ENCODE assay signal across 16 mouse cellular contexts in genomic region chr2:147647506-147647905, GRCm38 (mm10).
DNase-seq lines count a peak whose midpoint lies in the region; ATAC-seq and TF ChIP-seq lines count a peak whose summit lies in the region.
"Had no signal": no experiment of that assay in that cellular context is flagged by ENCODE, and none has a peak within 500 bp of the region (broad histone marks: within the 10 kb centered on the region; RNA-seq: fewer than 3 reads in every experiment).

No protein-coding gene starts in this region.

- no peak overlapping the region for H3K4me3 ChIP-seq in kidney, postnatal 0 days (replicated peaks; ENCODE audit: low read depth, low read length)
- H3K4me3 ChIP-seq in layer of hippocampus, adult 2 months = no peak overlapping the region
- H3K4me3 ChIP-seq: embryonic facial prominence, embryonic 12.5 days; heart, embryonic 12.5 days had no signal

- peak; percentile 80 for DNase-seq in heart, adult 11 months
- DNase-seq in heart, postnatal 14 days = no peak
- DNase-seq in kidney, postnatal 0 days (ENCODE audit: low spot score) = peak; percentile 76
- DNase-seq in kidney, postnatal 36 days = no peak
- no peak for DNase-seq in layer of hippocampus, adult 2 months (ENCODE audit: low spot score in 2 of 2)
- DNase-seq in layer of hippocampus, adult 18-20 months (ENCODE audit: low spot score in 2 of 2) = no peak
- no peak for DNase-seq in ovary, postnatal 14 days (ENCODE audit: low spot score)
- DNase-seq: adrenal gland, postnatal 10 days; cerebellum, adult 11-12 months; cerebellum, adult 9-10 months; cerebellum, postnatal 25 days; gastrocnemius, postnatal 14 days; heart, postnatal 36 days had no signal

- no peaks in the 10 kb centered on the region for H3K27me3 ChIP-seq in kidney, postnatal 0 days (ENCODE audit: insufficient read depth, low read length)
- H3K27me3 ChIP-seq: embryonic facial prominence, embryonic 12.5 days; heart, embryonic 12.5 days had no signal

- H3K36me3 ChIP-seq in kidney, postnatal 0 days (ENCODE audit: insufficient read depth, low read length) = no peaks in the 10 kb centered on the region
- H3K36me3 ChIP-seq: embryonic facial prominence, embryonic 12.5 days; heart, embryonic 12.5 days had no signal

- TF ChIP-seq CTCF in kidney, postnatal 0 days (IDR thresholded peaks at IDR 0.05; ENCODE audit: low read depth) = no peak
- TF ChIP-seq CTCF in layer of hippocampus, adult 2 months (conservative IDR thresholded peaks at IDR 0.05) = no peak

- no peak for ATAC-seq in kidney, postnatal 0 days (replicated peaks; ENCODE audit: low FRiP score, low read depth)
- ATAC-seq: forebrain, embryonic 16.5 days had no signal

- no peak overlapping the region for H3K9ac ChIP-seq in kidney, postnatal 0 days (ENCODE audit: low read depth, low read length)
- H3K9ac ChIP-seq: embryonic facial prominence, embryonic 12.5 days; heart, embryonic 12.5 days had no signal

- intact Hi-C loops in heart, postnatal 14 days (cut with DNase I) = no loop called here

- no peak overlapping the region for H3K4me2 ChIP-seq in kidney, postnatal 0 days (ENCODE audit: low read length)
- H3K4me2 ChIP-seq: embryonic facial prominence, embryonic 12.5 days; heart, embryonic 12.5 days had no signal

- H3K9me3 ChIP-seq in kidney, postnatal 0 days (replicated peaks; ENCODE audit: low read length) = no peaks in the 10 kb centered on the region
- H3K9me3 ChIP-seq: embryonic facial prominence, embryonic 12.5 days; heart, embryonic 12.5 days had no signal

- H3K4me1 ChIP-seq in kidney, postnatal 0 days (replicated peaks; ENCODE audit: insufficient read depth, low read length) = no peaks in the 10 kb centered on the region
- H3K4me1 ChIP-seq: embryonic facial prominence, embryonic 12.5 days; heart, embryonic 12.5 days had no signal

- WGBS in kidney, postnatal 0 days = 56% methylated on average over 4 of the region's 4 CpGs

- H3K27ac ChIP-seq in kidney, postnatal 0 days = no peak overlapping the region
- H3K27ac ChIP-seq in layer of hippocampus, adult 2 months = peak overlapping the region; percentile 49
- H3K27ac ChIP-seq: embryonic facial prominence, embryonic 12.5 days had no signal

Comparison
In these comparisons a context has a peak if more than half of its experiments do, and no peak if none do; other contexts are left out.
1. DNase-seq: peak in heart, adult 11 months (single experiment) and kidney, postnatal 0 days (single experiment); none in heart, postnatal 14 days (0 of 2), kidney, postnatal 36 days (0 of 2), layer of hippocampus, adult 2 months (0 of 2), layer of hippocampus, adult 18-20 months (0 of 2) and ovary, postnatal 14 days (single experiment).